Mouse (Mus musculus) heart, postnatal 25 days (tissue): Measurements from ENCODE around the gene 1700067P10Rik. TPM values are rescaled to one million over a fixed set of nuclear protein-coding genes. Genes with fewer than 3 reads are reported as not detected.

Experiments used
- total RNA-seq, 2 experiments: library from RNA; stranded (reverse); gene quantifications; 2 replicates each; pipeline ENCODE4 v1.2.3; 2021

The 1700067P10Rik gene
- total RNA-seq, 2 experiments from 2014 or later = not detected

Other genes starting within 250 kb of the 1700067P10Rik start
- 1 to 10 TPM; 9.4 to 9.6 TPM for gene Foxp4, start 164.7 kb upstream of the 1700067P10Rik start, total RNA-seq
- not detected for gene 1700122O11Rik, start 51.0 kb upstream of the 1700067P10Rik start, total RNA-seq
- gene 9830107B12Rik, start 56.9 kb downstream of the 1700067P10Rik start, total RNA-seq = not detected
- gene A530064D06Rik, start 78.0 kb downstream of the 1700067P10Rik start, total RNA-seq = not detected
- not detected for gene Trem1, start 143.4 kb downstream of the 1700067P10Rik start, total RNA-seq
- not detected for gene Trem3, start 158.5 kb downstream of the 1700067P10Rik start, total RNA-seq
- under 1 TPM in 1 of 2 experiments, not detected in 1; 0.28 TPM for gene Treml4, start 175.0 kb downstream of the 1700067P10Rik start, total RNA-seq
- under 1 TPM; 0.31 to 0.75 TPM for gene Treml2, start 210.2 kb downstream of the 1700067P10Rik start, total RNA-seq
- gene B430306N03Rik, start 226.8 kb downstream of the 1700067P10Rik start, total RNA-seq = under 1 TPM; 0.08 to 0.20 TPM